Mouse (Mus musculus) right cerebral cortex, adult 18-20 months (tissue): ENCODE data around the gene Dbnl.

Experiments
- DNase-seq: peaks from one replicate; pipeline ENCODE4 v3.0.0; 2022; ENCODE audit warnings: mixed read lengths

The Dbnl gene

GRCm38 (mm10) chr11:5840346-5840745 lies 52.1 kb downstream of the Dbnl start:
- no peak for DNase-seq

DNA sequence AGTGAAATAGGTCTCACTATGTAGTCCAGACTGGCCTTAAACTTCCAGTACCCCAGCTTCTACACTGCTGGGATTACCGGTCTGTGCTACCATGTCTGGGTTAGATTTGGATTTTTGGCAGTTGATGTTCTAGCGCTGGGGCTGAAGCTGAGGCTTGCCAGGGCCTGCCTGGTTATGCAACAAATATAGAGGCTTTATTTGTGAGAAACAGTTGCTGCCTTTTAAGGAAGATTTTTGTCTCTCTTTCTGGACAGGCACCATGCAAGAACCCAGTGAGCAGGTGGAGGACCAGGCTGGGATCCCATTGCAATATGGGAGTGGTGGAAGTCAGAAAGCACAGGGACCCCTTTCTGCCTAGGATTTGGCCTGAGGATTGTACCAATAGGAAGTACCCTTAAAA lies 53.5 kb downstream of the Dbnl start:
- no peak for DNase-seq

DNA sequence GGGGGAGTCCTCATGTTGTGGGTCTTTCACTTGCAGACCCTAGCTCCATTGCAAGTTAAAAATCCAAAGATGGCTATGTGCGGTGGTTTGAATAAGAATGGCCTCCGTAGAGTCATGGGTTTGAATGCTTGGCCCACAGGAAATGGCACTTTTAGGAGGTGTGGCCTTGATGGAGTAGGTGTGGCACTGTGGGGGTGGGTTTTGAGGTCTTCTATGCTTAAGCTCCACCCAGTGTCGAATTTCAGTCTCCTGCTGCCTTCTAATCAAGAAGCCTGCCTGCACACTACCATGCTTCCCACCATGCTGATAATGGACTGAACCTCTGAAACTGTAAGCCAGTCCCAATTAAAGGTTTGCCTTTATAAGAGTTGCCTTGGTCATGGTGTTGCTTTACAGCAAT lies 54.8 kb downstream of the Dbnl start:
- DNase-seq = no peak

- DNase-seq = no peak
Observed at GRCm38 (mm10) chr11:5846639-5847345, 58.5 kb downstream of the Dbnl start.

DNA sequence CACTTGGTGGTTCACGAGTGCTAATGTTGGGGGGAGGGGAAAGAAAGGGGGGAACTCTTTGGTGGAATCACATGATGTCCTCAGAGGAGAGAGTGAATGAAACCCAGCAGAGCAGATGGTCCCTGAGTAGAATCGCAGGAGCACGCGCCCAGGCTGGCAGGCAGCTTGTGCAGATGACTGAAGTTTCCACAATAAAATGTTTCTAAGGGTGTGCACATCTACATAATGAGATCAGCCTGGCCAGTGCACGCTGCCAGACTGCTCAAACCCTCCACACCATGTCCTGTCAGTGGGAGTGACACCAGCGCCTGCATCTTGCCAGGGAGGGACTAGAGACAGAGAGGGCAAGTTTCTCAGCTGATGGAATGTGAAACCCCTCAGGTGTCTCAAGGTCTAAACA lies 60.5 kb downstream of the Dbnl start:
- peak; percentile 64 for DNase-seq

- no peak for DNase-seq
Observed at GRCm38 (mm10) chr11:5849316-5849715, 61.0 kb downstream of the Dbnl start.

- no peak for DNase-seq
Observed at GRCm38 (mm10) chr11:5850452-5850851, 62.2 kb downstream of the Dbnl start.
